Mouse (Mus musculus) MEL-GATA-1-ER (cell line): ENCODE results near the gene Lgals3.

Source experiments
- DNase-seq: peaks from one replicate; pipeline ENCODE4 v3.0.0-alpha.2; 2012; ENCODE audit warnings: low read depth; ENCODE audit errors: extremely low read depth

Gene Lgals3

GRCm38 (mm10) chr14:47422466-47422865, 54.9 kb downstream of the Lgals3 start:
- no peak for DNase-seq

GRCm38 (mm10) chr14:47432987-47433386, 65.4 kb downstream of the Lgals3 start:
- DNase-seq, result no peak
